Mouse (Mus musculus): ENCODE results near the gene Rhoj.

The Rhoj gene

GRCm38 (mm10) chr12:75307961-75308951 is at the start of gene Rhoj:
TSS of gene Rhoj (plus strand) at chr12:75308322.
- peak; percentile 68 for DNase-seq (ENCODE audit: low spot score)

- DNase-seq (ENCODE audit: low spot score) = no peak
Measured at GRCm38 (mm10) chr12:75271726-75272125, 36.4 kb upstream of the Rhoj start.

- DNase-seq (ENCODE audit: low spot score) = no peak
Measured at GRCm38 (mm10) chr12:75275730-75276129, 32.4 kb upstream of the Rhoj start.

- no peak for DNase-seq (ENCODE audit: low spot score)
Measured at GRCm38 (mm10) chr12:75277425-75277824, 30.7 kb upstream of the Rhoj start.

GRCm38 (mm10) chr12:75280502-75280901 is 27.6 kb upstream of the Rhoj start:
- DNase-seq (ENCODE audit: low spot score) = no peak

- no peak for DNase-seq (ENCODE audit: low spot score)
Measured at GRCm38 (mm10) chr12:75283226-75283625, 24.9 kb upstream of the Rhoj start.

GRCm38 (mm10) chr12:75286166-75286565 is 22.0 kb upstream of the Rhoj start:
- DNase-seq (ENCODE audit: low spot score) = no peak

GRCm38 (mm10) chr12:75290524-75290923 is 17.6 kb upstream of the Rhoj start:
- DNase-seq (ENCODE audit: low spot score) = no peak

- no peak for DNase-seq (ENCODE audit: low spot score)
Measured at GRCm38 (mm10) chr12:75291556-75291955, 16.6 kb upstream of the Rhoj start.

- DNase-seq (ENCODE audit: low spot score) = no peak
Measured at GRCm38 (mm10) chr12:75292939-75293338, 15.2 kb upstream of the Rhoj start.

GRCm38 (mm10) chr12:75299865-75300264 is 8.3 kb upstream of the Rhoj start:
- no peak for DNase-seq (ENCODE audit: low spot score)

GRCm38 (mm10) chr12:75304132-75304531 is 4.0 kb upstream of the Rhoj start:
- no peak for DNase-seq (ENCODE audit: low spot score)

- peak; percentile 44 for DNase-seq (ENCODE audit: low spot score)
Measured at GRCm38 (mm10) chr12:75309756-75310155, 1.6 kb downstream of the Rhoj start.

GRCm38 (mm10) chr12:75310766-75311165 is 2.6 kb downstream of the Rhoj start:
- peak; percentile 56 for DNase-seq (ENCODE audit: low spot score)

GRCm38 (mm10) chr12:75311879-75312278 is 3.8 kb downstream of the Rhoj start:
- no peak for DNase-seq (ENCODE audit: low spot score)

- no peak for DNase-seq (ENCODE audit: low spot score)
Measured at GRCm38 (mm10) chr12:75313992-75314391, 5.9 kb downstream of the Rhoj start.

- no peak for DNase-seq (ENCODE audit: low spot score)
Measured at GRCm38 (mm10) chr12:75315851-75316250, 7.7 kb downstream of the Rhoj start.

GRCm38 (mm10) chr12:75320441-75320925 is 12.4 kb downstream of the Rhoj start:
- DNase-seq (ENCODE audit: low spot score) = peak; percentile 53

GRCm38 (mm10) chr12:75321189-75321588 is 13.1 kb downstream of the Rhoj start:
- no peak for DNase-seq (ENCODE audit: low spot score)

- DNase-seq (ENCODE audit: low spot score) = no peak
Measured at GRCm38 (mm10) chr12:75329188-75329587, 21.1 kb downstream of the Rhoj start.

- DNase-seq (ENCODE audit: low spot score) = no peak
Measured at GRCm38 (mm10) chr12:75339894-75340293, 31.8 kb downstream of the Rhoj start.

- DNase-seq (ENCODE audit: low spot score) = no peak
Measured at GRCm38 (mm10) chr12:75340331-75340730, 32.2 kb downstream of the Rhoj start.

GRCm38 (mm10) chr12:75348551-75348950 is 40.4 kb downstream of the Rhoj start:
- peak; percentile 16 for DNase-seq (ENCODE audit: low spot score)

All from testis, postnatal 10 days (tissue).